Mouse (Mus musculus) neural tube, embryonic 12.5 days (tissue): ENCODE results near the gene Dctn1. TPM values are rescaled to one million over a fixed set of nuclear protein-coding genes. Genes with fewer than 3 reads are reported as not detected.
A peak's percentile ranks its signal among the peaks of the same experiment; 100 is the strongest.

ENCODE experiments used
- ATAC-seq: fragments of 200-750 bp; cut with Nextera tagmentation; 2 replicates; pipeline ENCODE4 v1.8.0; 2017; ENCODE audit warnings: low read depth, mild to moderate bottlenecking, moderate TSS enrichment, moderate library complexity; ENCODE audit not compliant: low FRiP score
- H3K27ac ChIP-seq: fragments of 300-500 bp; sonication (generic); 2 replicates; pipeline ENCODE4 v1.5.1; 2016
- H3K27me3 ChIP-seq: fragments of 300-500 bp; sonication (generic); replicated peaks from 2 replicates; pipeline ENCODE4 v1.6.1; 2016; ENCODE audit warnings: mild to moderate bottlenecking
- H3K36me3 ChIP-seq: fragments of 300-500 bp; sonication (generic); 2 replicates; pipeline ENCODE4 v1.6.1; 2016; ENCODE audit warnings: mild to moderate bottlenecking
- H3K4me1 ChIP-seq: fragments of 300-500 bp; sonication (generic); 2 replicates; pipeline ENCODE4 v1.6.1; 2016
- H3K4me2 ChIP-seq: fragments of 300-500 bp; sonication (generic); replicated peaks from 2 replicates; pipeline ENCODE4 v1.6.1; 2016; ENCODE audit warnings: mild to moderate bottlenecking
- H3K4me3 ChIP-seq: fragments of 300-500 bp; sonication (generic); 2 replicates; pipeline ENCODE4 v1.5.1; 2016
- H3K9ac ChIP-seq: fragments of 300-500 bp; sonication (generic); 2 replicates; pipeline ENCODE4 v1.6.1; 2016; ENCODE audit warnings: mild to moderate bottlenecking
- H3K9me3 ChIP-seq: fragments of 300-500 bp; sonication (generic); 2 replicates; pipeline ENCODE4 v1.6.1; 2016; ENCODE audit warnings: mild to moderate bottlenecking
- WGBS: fragments of 180-500 bp; shearing (Covaris S2); methylation state at CpG from one replicate; pipeline ENCODE4 v1.1.7; 2016; 5-methylcytosine and 5-hydroxymethylcytosine counted together
- polyA plus RNA-seq: library from polyadenylated mRNA; unstranded; fragments of >200 nt; fragmentation: Nextera tagmentation; extraction: Ambion mirVana; gene quantifications from 2 replicates; pipeline ENCODE4 v1.2.1, GENCODE M21; 2016

Dctn1 gene
- 181 and 196 TPM in 2 replicates for polyA plus RNA-seq

DNA sequence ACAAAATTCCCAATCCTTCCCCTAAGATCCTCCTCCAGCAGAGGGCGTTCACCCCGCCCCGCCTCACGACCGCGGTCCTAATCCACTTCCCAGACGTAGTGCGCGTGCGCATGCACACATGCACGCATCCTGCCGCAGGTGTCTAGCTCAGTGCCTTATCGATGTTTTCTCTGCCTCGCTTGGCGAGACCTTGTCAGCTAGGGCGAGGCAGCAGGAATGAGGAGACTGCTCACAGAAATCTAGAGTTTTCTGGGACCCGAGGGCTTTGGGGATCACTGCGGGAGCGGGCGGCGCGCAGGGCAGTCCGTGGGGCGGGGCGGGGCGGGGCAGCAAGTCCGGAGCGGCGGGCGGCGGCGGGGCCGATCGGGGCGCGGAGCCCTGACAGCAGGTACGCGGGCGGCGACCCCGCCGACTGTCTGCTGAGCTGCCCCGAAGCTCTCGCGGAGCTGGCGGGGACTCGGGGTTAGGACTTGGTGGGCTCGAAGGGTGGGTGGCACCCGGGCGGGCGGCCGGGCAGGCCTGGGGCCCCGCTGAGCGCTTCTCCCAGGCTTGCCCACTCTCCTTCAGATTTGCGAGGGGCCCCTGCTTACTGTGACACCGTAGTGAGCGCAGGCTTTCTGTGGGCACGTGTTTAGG is at the start of gene Dctn1:
TSS of gene Dctn1 (plus strand) at position 314 of the 636 bp plus-strand sequence.
- H3K27ac ChIP-seq = peak within 1 kb of the TSS; percentile 62
- peak within 1 kb of the TSS; percentile 79 for H3K4me2 ChIP-seq
- under 1% methylated on average over 58 of the region's 58 CpGs for WGBS
- peak within 1 kb of the TSS; percentile 81 for H3K9ac ChIP-seq
- ATAC-seq = peak; percentile 83
- H3K4me3 ChIP-seq = peak within 1 kb of the TSS; percentile 82
- H3K4me1 ChIP-seq = peaks cover 27% of the 10 kb centered on the region
- H3K36me3 ChIP-seq = no peaks in the 10 kb centered on the region
- H3K27me3 ChIP-seq = peaks cover 21% of the 10 kb centered on the region
- H3K9me3 ChIP-seq = no peaks in the 10 kb centered on the region

DNA sequence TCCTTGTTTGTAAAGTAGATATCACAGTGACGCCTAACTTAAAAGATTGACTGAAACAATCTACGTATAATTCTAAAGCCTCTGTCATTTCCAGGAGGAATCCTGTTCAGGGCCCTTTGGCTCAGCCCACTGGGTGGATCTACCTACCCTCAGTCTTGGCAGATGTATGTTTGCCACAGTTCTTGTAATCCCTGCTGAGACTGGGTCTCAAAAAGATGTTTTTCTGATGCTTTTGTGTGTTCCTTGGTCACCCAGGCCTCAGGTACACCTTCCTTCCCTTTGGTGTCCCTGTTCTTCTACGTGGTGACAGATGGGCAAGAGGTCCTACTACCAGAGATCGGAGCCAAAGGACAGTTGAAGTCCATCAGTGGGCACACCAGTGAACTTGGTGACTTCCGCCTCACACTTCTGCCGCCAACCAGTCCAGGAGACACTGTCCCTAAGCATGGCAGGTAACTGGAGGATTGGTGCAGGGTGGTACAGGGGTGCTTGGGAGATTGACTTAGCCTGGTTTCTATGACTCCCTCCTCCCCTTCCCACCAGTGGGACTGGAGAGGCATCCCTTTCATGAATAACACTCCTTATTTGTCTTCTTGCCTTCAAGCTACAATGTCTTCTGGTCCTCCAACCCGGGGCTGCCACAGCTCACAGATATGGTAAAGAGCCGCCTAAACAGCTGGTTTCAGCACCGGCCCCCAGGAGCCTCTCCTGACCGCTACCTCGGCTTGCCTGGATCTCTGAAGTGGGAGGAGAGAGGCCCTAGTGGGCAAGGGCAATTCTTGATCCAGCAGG is 49.2 kb upstream of the Dctn1 start:
- no peak overlapping the region for H3K27ac ChIP-seq
- peaks cover 47% of the 10 kb centered on the region for H3K4me1 ChIP-seq
- H3K36me3 ChIP-seq = peaks cover 29% of the 10 kb centered on the region
- WGBS = 83% methylated on average over 11 of the region's 11 CpGs
- peak overlapping the region; percentile 98 for H3K4me2 ChIP-seq
- H3K9ac ChIP-seq = peak overlapping the region; percentile 90
- peak overlapping the region; percentile 84 for H3K4me3 ChIP-seq
- H3K9me3 ChIP-seq = no peaks in the 10 kb centered on the region
- H3K27me3 ChIP-seq = no peaks in the 10 kb centered on the region
- ATAC-seq = no peak

DNA sequence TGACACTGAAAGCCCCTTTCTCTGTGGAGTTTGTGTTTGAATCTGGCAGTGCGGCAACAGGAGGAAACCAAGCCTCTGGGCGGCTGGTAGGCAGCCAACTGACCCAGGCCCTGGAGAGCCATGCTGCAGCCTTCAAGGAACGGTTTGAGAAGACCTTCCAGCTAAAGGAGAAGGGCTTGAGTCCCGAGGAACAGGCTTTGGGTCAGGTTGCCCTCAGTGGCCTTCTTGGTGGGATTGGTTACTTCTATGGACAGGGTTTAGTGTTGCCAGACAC is 48.6 kb upstream of the Dctn1 start:
- no peak overlapping the region for H3K4me3 ChIP-seq
- 92% methylated on average over 4 of the region's 4 CpGs for WGBS
- H3K4me2 ChIP-seq = peak overlapping the region; percentile 98; the same call in 1 of the 2 replicates
- no peak overlapping the region for H3K27ac ChIP-seq
- H3K9me3 ChIP-seq = no peaks in the 10 kb centered on the region
- peaks cover 29% of the 10 kb centered on the region for H3K36me3 ChIP-seq
- H3K9ac ChIP-seq = 0 out of 2 replicates have a peak overlapping the region, but pooled peaks have one; percentile 90
- H3K4me1 ChIP-seq = peaks cover 47% of the 10 kb centered on the region
- no peak for ATAC-seq
- H3K27me3 ChIP-seq = no peaks in the 10 kb centered on the region

DNA sequence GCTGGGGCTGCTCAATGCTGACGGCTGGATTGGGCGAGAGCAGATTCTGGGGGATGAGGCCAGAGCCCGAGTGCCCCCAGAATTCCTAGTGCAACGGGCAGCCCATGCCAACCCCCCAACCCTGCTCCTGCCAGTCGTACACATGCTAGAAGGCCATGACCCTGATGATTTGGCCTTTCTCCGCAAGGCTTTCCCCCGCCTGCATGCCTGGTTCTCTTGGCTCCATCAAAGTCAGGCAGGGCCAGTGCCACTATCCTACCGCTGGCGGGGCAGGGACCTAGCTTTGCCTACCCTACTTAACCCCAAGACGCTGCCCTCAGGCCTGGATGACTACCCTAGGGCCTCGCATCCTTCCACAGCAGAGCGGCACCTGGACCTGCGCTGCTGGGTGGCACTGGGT is 48.1 kb upstream of the Dctn1 start:
- H3K9me3 ChIP-seq = no peaks in the 10 kb centered on the region
- peaks cover 29% of the 10 kb centered on the region for H3K36me3 ChIP-seq
- 0 out of 2 replicates have a peak overlapping the region, but pooled peaks have one; percentile 7 for H3K4me2 ChIP-seq
- no peaks in the 10 kb centered on the region for H3K27me3 ChIP-seq
- no peak for ATAC-seq
- WGBS = 90% methylated on average over 13 of the region's 13 CpGs
- H3K4me3 ChIP-seq = no peak overlapping the region
- H3K9ac ChIP-seq = 0 out of 2 replicates have a peak overlapping the region, but pooled peaks have one; percentile 8
- H3K4me1 ChIP-seq = peaks cover 51% of the 10 kb centered on the region
- no peak overlapping the region for H3K27ac ChIP-seq

DNA sequence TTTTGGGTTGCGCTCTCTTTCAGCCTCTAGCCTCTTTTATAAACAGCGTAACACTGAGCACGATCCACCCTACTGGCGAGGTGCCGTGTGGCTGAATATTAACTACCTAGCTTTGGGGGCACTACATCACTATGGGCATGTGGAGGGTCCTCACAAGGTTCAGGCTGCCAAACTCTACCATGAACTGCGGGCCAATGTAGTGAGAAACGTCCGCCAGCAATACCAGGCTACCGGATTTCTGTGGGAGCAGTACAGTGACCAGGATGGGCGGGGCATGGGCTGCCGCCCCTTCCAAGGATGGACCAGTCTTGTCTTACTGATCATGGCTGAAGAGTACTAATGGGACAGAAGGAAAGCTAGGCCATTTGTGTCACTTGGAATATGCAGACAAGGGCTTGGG is 47.4 kb upstream of the Dctn1 start:
- H3K4me2 ChIP-seq = 0 out of 2 replicates have a peak overlapping the region, but pooled peaks have one; percentile 7
- H3K4me3 ChIP-seq = no peak overlapping the region
- no peaks in the 10 kb centered on the region for H3K9me3 ChIP-seq
- no peaks in the 10 kb centered on the region for H3K27me3 ChIP-seq
- no peak for ATAC-seq
- peaks cover 29% of the 10 kb centered on the region for H3K36me3 ChIP-seq
- peaks cover 57% of the 10 kb centered on the region for H3K4me1 ChIP-seq
- H3K9ac ChIP-seq = no peak overlapping the region
- WGBS = 86% methylated on average over 11 of the region's 11 CpGs
- H3K27ac ChIP-seq = no peak overlapping the region

DNA sequence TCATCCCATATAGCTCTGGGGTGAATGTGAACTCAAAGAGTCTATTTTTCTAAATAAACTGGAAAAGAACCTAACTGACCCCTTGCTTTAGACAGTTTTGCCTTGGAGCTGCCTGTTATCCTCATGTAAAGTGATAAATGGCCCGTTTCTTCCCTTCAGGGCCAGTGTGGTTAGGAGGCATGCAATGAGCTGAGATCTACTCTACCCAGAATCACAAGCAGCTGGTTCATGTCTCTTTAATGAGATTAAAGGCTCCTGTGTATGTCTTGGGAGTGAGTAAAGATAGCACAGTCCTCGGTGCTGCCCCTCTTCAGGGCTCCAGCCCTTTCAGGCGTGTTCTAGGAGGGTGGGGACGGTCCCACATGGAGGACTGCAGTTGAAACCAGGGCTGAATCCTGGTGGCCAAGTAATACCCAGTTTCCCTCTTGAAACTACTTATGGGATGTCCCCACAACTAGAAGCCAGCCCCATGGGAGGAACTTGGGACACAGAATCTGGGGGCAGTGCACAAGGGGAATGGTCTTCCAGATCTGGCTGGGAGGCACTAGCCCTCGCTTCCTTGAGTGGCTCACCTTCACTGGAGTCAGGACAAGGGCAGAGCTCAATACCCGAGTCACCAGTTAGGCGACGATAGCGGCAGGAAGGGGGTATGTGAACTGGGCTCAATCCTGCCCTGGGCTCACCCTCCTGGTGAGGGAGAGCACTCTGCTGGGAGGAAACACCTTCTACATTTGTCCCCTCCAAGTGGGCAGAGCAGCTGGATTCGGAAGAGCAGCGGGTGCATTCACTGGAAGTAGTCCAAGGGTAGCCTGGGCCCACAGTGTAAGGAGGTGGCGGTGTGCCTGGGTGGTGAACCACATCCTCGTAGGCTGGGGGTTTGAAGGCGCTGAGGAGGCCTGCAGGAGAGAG is 46.6 kb upstream of the Dctn1 start:
- no peak overlapping the region; the same call in 1 of the 2 replicates for H3K4me3 ChIP-seq

DNA sequence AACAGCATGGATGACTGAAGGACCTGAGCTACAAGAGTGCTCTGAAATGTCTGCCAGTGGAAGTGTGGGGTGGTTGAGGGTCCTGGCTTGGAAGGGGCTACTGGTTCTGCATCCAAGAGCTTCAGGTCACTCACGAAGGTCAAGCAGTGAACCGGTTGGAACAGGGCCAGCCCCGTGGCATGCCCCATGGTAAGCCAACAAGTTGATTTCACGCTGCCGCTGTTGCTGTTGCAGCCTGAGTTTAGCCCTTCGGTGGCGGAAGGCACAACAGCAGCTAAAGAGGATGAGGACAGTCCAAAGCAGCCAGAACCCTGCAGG is 46.0 kb upstream of the Dctn1 start:
- WGBS = 74% methylated on average over 7 of the region's 7 CpGs
- Histone ChIP-seq H3K36me3 (peaks cover 29% of the 10 kb centered on the region), H3K4me2 (peak overlapping the region; percentile 88), H3K4me3 (peak overlapping the region; percentile 72), H3K9ac (peak overlapping the region; percentile 93), H3K4me1 (peaks cover 64% of the 10 kb centered on the region), H3K27me3 (no peaks in the 10 kb centered on the region), H3K9me3 (no peaks in the 10 kb centered on the region), H3K27ac (no peak overlapping the region)
- no peak for ATAC-seq

More for the DNA sequence above, 46.6 kb upstream of the Dctn1 start:
- Histone ChIP-seq H3K9me3 (no peaks in the 10 kb centered on the region), H3K36me3 (peaks cover 29% of the 10 kb centered on the region), H3K9ac (peak overlapping the region; percentile 93), H3K27ac (no peak overlapping the region), H3K4me1 (peaks cover 63% of the 10 kb centered on the region), H3K4me2 (peak overlapping the region; percentile 88), H3K27me3 (no peaks in the 10 kb centered on the region)
- no peak for ATAC-seq
- WGBS = 85% methylated on average over 14 of the region's 14 CpGs

DNA sequence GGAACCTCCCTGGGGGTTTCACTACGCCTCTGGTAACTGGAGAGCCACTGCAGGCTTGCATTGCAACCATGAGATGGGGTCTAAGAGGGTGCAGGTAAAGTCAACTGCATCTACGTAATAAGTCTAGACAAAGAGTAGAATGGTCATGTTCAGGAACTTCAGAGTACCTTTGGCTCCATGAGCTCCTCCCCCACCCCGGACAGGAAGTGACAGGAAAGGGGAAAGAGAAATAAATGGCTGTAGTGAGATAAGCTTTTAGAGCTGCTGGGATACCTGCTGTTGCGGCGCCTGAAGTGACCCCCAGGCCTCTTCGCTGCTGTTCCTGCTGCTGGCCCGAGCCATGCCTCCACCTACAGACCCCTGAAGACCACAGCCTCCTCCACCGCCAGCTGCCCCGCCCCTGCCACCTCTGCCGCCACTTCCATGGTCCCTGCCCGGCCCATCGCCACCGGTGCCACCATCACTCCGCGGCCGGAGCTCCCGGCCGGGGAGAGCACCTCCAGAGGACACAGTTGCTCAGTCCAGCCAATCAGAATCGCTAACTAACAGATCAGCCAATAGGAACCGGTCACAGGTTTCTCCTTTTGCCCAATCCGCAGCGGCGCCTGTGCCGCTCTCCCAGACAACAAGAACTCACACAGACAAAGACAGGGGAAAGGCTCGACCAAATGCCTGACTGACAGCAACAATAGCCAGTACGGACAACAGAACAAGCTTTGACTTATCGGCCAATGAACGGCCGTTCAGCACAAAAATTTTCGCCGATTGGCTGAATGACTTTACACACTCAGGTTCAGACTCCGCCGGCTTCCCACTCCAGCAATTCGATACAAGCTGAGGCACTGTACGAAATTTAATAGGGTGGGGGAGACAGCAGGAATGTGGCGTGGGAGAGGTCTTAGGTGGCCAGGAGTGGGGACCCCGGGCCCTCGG is 44.5 kb upstream of the Dctn1 start, which contains the start of gene Wbp1:
TSS of gene Wbp1 (minus strand) at position 630 of the 933 bp plus-strand sequence.
- H3K9ac ChIP-seq = peak within 1 kb of the TSS; percentile 96
- peaks cover 29% of the 10 kb centered on the region for H3K36me3 ChIP-seq
- no peaks in the 10 kb centered on the region for H3K27me3 ChIP-seq
- H3K4me1 ChIP-seq = peaks cover 59% of the 10 kb centered on the region
- ATAC-seq = peak; percentile 91
- H3K4me2 ChIP-seq = peak within 1 kb of the TSS; percentile 88
- no peaks in the 10 kb centered on the region for H3K9me3 ChIP-seq
- under 1% methylated on average over 38 of the region's 38 CpGs for WGBS
- H3K27ac ChIP-seq = peak within 1 kb of the TSS; percentile 99
- peak within 1 kb of the TSS; percentile 72 for H3K4me3 ChIP-seq

DNA sequence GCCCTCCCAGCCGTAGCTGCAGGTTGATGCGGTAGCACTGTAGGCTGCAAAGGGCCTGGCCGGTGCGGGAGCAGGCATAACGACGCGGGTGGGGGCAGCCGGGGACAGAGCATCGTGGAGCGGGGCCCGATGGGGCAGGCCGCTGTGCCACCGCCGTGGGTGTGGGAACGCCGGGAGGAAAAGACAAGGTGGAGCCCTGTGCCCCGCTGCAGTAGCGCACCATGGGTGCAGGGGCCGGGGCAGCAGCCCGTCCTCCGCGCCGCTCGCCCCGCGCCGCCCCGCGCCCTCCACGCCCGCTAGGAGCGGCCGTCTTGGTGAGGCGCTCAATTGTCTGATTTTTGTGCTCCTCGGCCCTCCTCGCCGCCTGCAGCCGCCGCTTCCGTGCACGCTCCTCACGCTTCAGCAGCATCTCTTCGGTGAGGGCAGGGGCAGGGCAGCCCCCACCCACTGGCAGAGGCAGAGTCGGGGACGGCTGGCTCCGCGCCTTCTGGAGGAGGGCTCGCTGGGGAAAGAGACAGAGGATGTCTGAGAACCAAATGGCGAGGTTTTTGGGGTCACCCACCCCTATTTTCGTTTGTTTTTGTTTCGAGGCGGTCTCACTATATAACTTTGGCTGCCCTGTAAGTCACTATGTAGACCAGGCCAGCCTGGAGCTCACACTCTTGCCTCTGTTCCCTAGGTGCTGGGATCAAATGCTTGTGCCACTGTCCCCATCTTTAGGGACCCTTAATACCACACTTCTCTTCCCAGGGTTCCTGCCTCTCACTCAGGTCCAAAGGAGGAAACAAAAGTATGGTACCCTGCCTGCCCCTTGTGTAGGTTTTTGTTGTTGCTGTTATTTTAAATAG is 43.6 kb upstream of the Dctn1 start:
- Histone ChIP-seq H3K4me1 (peaks cover 50% of the 10 kb centered on the region), H3K4me2 (peak overlapping the region; percentile 88), H3K9ac (peak overlapping the region; percentile 96), H3K9me3 (no peaks in the 10 kb centered on the region), H3K4me3 (peak overlapping the region; percentile 71), H3K27ac (peak overlapping the region; percentile 99), H3K36me3 (peaks cover 25% of the 10 kb centered on the region), H3K27me3 (no peaks in the 10 kb centered on the region)
- peak; percentile 18 for ATAC-seq
- WGBS = under 1% methylated on average over 49 of the region's 52 CpGs

DNA sequence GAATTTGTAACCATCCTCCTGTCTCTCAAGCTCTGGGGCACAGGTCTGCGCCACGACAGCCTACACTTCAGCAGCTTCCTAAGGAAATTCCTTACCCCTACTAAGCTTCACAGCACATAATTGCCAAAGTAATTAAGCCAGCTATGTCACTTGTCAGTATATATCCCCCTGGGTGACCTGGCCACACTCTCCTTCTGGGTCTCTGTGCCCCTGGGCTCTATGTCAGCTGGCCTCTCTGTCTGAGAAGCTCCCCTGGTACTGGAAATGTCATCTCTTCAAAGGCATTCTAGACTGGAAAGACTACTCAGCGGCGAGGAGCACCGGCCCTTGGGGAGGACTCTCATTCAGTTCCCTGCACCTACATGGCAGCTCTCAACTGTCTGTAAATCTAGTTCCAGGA is 42.8 kb upstream of the Dctn1 start:
- Histone ChIP-seq H3K4me2 (peak overlapping the region; percentile 88), H3K4me3 (no peak overlapping the region), H3K9ac (peak overlapping the region; percentile 96), H3K27me3 (no peaks in the 10 kb centered on the region), H3K36me3 (peaks cover 17% of the 10 kb centered on the region), H3K9me3 (no peaks in the 10 kb centered on the region), H3K27ac (no peak overlapping the region), H3K4me1 (peaks cover 45% of the 10 kb centered on the region)
- no peak for ATAC-seq
- WGBS = 68% methylated on average over 5 of the region's 5 CpGs
